In genomic region chr13:89539887-89540264, GRCm38 (mm10) we compare ENCODE assay signal across 9 mouse cellular contexts. TPM values are rescaled to one million over a fixed set of nuclear protein-coding genes. Genes with fewer than 3 reads are reported as not detected.
A peak's percentile ranks its signal among the peaks of the same experiment; 100 is the strongest.
DNase-seq lines count a peak whose midpoint lies in the region; ATAC-seq and TF ChIP-seq lines count a peak whose summit lies in the region.
"Had no signal": no experiment of that assay in that cellular context is flagged by ENCODE, and none has a peak within 500 bp of the region (broad histone marks: within the 10 kb centered on the region; RNA-seq: fewer than 3 reads in every experiment).

No protein-coding gene starts in this region.

- H3K27ac ChIP-seq in kidney, postnatal 0 days = no peak overlapping the region
- H3K27ac ChIP-seq in forebrain, embryonic 11.5 days (ENCODE audit: low read depth, low read length) = no peak overlapping the region
- H3K27ac ChIP-seq in limb, embryonic 12.5 days = peak overlapping the region; percentile 77
- no peak overlapping the region for H3K27ac ChIP-seq in neural tube, embryonic 12.5 days

- no peak overlapping the region for H3K9ac ChIP-seq in kidney, postnatal 0 days (ENCODE audit: low read depth, low read length)
- no peak overlapping the region for H3K9ac ChIP-seq in forebrain, embryonic 11.5 days (ENCODE audit: low read length)
- no peak overlapping the region; the same call in 1 of the 2 replicates for H3K9ac ChIP-seq in limb, embryonic 12.5 days (replicated peaks)
- no peak overlapping the region for H3K9ac ChIP-seq in neural tube, embryonic 12.5 days

- peak; percentile 5; the same call in 1 of the 2 replicates for ATAC-seq in kidney, postnatal 0 days (replicated peaks; ENCODE audit: low FRiP score, low read depth)
- no peak for ATAC-seq in forebrain, embryonic 11.5 days (replicated peaks; ENCODE audit: low FRiP score)
- ATAC-seq in limb, embryonic 12.5 days (ENCODE audit: insufficient number of reproducible peaks, insufficient read depth, low FRiP score, low TSS enrichment, low read depth) = peak; percentile 53
- ATAC-seq in neural tube, embryonic 12.5 days (ENCODE audit: low FRiP score, low read depth) = no peak

- no peaks in the 10 kb centered on the region for H3K27me3 ChIP-seq in kidney, postnatal 0 days (ENCODE audit: insufficient read depth, low read length)
- no peaks in the 10 kb centered on the region for H3K27me3 ChIP-seq in forebrain, embryonic 11.5 days (ENCODE audit: control insufficient read depth, insufficient read depth, low read length)
- H3K27me3 ChIP-seq in limb, embryonic 12.5 days = no peaks in the 10 kb centered on the region
- no peaks in the 10 kb centered on the region for H3K27me3 ChIP-seq in neural tube, embryonic 12.5 days (replicated peaks)

- peak overlapping the region; percentile 97 for H3K4me2 ChIP-seq in kidney, postnatal 0 days (ENCODE audit: low read length)
- H3K4me2 ChIP-seq in forebrain, embryonic 11.5 days (ENCODE audit: low read depth, low read length, severe bottlenecking) = peak overlapping the region; percentile 84; the same call in 1 of the 2 replicates
- peak overlapping the region; percentile 86 for H3K4me2 ChIP-seq in limb, embryonic 12.5 days
- peak overlapping the region; percentile 92 for H3K4me2 ChIP-seq in neural tube, embryonic 12.5 days (replicated peaks)

- no peaks in the 10 kb centered on the region for H3K36me3 ChIP-seq in kidney, postnatal 0 days (ENCODE audit: insufficient read depth, low read length)
- H3K36me3 ChIP-seq in forebrain, embryonic 11.5 days (ENCODE audit: control insufficient read depth, insufficient read depth, low read length) = no peaks in the 10 kb centered on the region
- no peaks in the 10 kb centered on the region for H3K36me3 ChIP-seq in limb, embryonic 12.5 days
- H3K36me3 ChIP-seq in neural tube, embryonic 12.5 days = no peaks in the 10 kb centered on the region

- WGBS in kidney, postnatal 0 days = 22% methylated on average over 11 of the region's 11 CpGs
- 40% methylated on average over 11 of the region's 11 CpGs for WGBS in forebrain, embryonic 11.5 days
- WGBS in limb, embryonic 12.5 days = 5% methylated on average over 11 of the region's 11 CpGs
- 32% methylated on average over 11 of the region's 11 CpGs for WGBS in neural tube, embryonic 12.5 days

- H3K4me1 ChIP-seq in kidney, postnatal 0 days (replicated peaks; ENCODE audit: insufficient read depth, low read length) = no peaks in the 10 kb centered on the region; the same call in 1 of the 2 replicates
- H3K4me1 ChIP-seq in forebrain, embryonic 11.5 days (replicated peaks; ENCODE audit: control insufficient read depth, insufficient read depth, low read length) = peaks cover 4% of the 10 kb centered on the region; the same call in 1 of the 2 replicates
- peaks cover 22% of the 10 kb centered on the region for H3K4me1 ChIP-seq in limb, embryonic 12.5 days (replicated peaks)
- H3K4me1 ChIP-seq in neural tube, embryonic 12.5 days = no peaks in the 10 kb centered on the region

- H3K9me3 ChIP-seq in kidney, postnatal 0 days (replicated peaks; ENCODE audit: low read length) = no peaks in the 10 kb centered on the region
- no peaks in the 10 kb centered on the region for H3K9me3 ChIP-seq in forebrain, embryonic 11.5 days (ENCODE audit: control insufficient read depth, low read length)
- H3K9me3 ChIP-seq in limb, embryonic 12.5 days = no peaks in the 10 kb centered on the region
- H3K9me3 ChIP-seq in neural tube, embryonic 12.5 days = no peaks in the 10 kb centered on the region

- H3K4me3 ChIP-seq in kidney, postnatal 0 days (replicated peaks; ENCODE audit: low read depth, low read length) = peak overlapping the region; percentile 44
- peak overlapping the region; percentile 46 for H3K4me3 ChIP-seq in forebrain, embryonic 11.5 days (ENCODE audit: low read depth, low read length)
- H3K4me3 ChIP-seq in limb, embryonic 12.5 days (replicated peaks) = peak overlapping the region; percentile 52
- peak overlapping the region; percentile 42; the same call in 1 of the 2 replicates for H3K4me3 ChIP-seq in neural tube, embryonic 12.5 days

- DNase-seq in kidney, postnatal 0 days (ENCODE audit: low spot score) = no peak
- DNase-seq in kidney, adult 9 months = no peak
- DNase-seq in forebrain, embryonic 11.5 days (ENCODE audit: low spot score) = no peak
- no peak for DNase-seq in testis, postnatal 14 days (ENCODE audit: low spot score)
- DNase-seq in T-cell, adult 2 months (ENCODE audit: low spot score) = no peak
- no peak for DNase-seq in layer of hippocampus, postnatal 14 days (ENCODE audit: low spot score in 2 of 2)

- no peak for TF ChIP-seq CTCF in kidney, postnatal 0 days (IDR thresholded peaks at IDR 0.05; ENCODE audit: low read depth)

RNA-seq across cellular contexts. Expression of gene Hapln1, which starts 0.3 kb away (rescaled TPM):
- polyA plus RNA-seq in kidney, postnatal 0 days (2015; fragmentation: Nextera tagmentation; extraction: Ambion mirVana) = 2.8 and 3.7 TPM in 2 replicates
- polyA plus RNA-seq in forebrain, embryonic 11.5 days (2014; fragmentation: Nextera tagmentation; extraction: Ambion mirVana) = 18.6 and 19.7 TPM in 2 replicates
- 12.8 and 21.5 TPM in 2 replicates for polyA plus RNA-seq in limb, embryonic 12.5 days (2016; fragmentation: Nextera tagmentation; extraction: Ambion mirVana)
- polyA plus RNA-seq in neural tube, embryonic 12.5 days (2016; fragmentation: Nextera tagmentation; extraction: Ambion mirVana) = 5.0 and 5.8 TPM in 2 replicates
- 10 to 100 TPM; 71.9 to 84.4 TPM for total RNA-seq in layer of hippocampus, postnatal 14 days (2021)
- total RNA-seq: gastrocnemius, adult 18-20 months had no signal

Comparison
In these comparisons a context has a peak if more than half of its experiments do, and no peak if none do; other contexts are left out.
1. ATAC-seq: peak in kidney, postnatal 0 days (single experiment) and limb, embryonic 12.5 days (single experiment); none in forebrain, embryonic 11.5 days (single experiment) and neural tube, embryonic 12.5 days (single experiment).
2. Peak in every context shown above with its lines, with median percentiles within 50 percentile points of each other: H3K4me2 ChIP-seq and H3K4me3 ChIP-seq.